Mouse (Mus musculus) heart, postnatal 0 days (tissue): Measurements from ENCODE around the gene D630039A03Rik. TPM values are rescaled to one million over a fixed set of nuclear protein-coding genes. Genes with fewer than 3 reads are reported as not detected.
A peak's percentile ranks its signal among the peaks of the same experiment; 100 is the strongest.
"Not testable (repeated sequence)": the region's sequence is repeated elsewhere in the genome, so short reads cannot be mapped to it uniquely, and the experiment has no call there.

ENCODE experiments used
- ATAC-seq: fragments of 200-750 bp; cut with Nextera tagmentation; 2 replicates; pipeline ENCODE4 v1.8.0; 2017; ENCODE audit warnings: low read depth, moderate number of reproducible peaks, moderate library complexity; ENCODE audit not compliant: insufficient read depth
- DNase-seq: peaks from one replicate; pipeline ENCODE4 v3.0.0-alpha.2; 2016; ENCODE audit warnings: low spot score
- H3K27ac ChIP-seq: fragments of 300-500 bp; sonication (generic); 2 replicates; pipeline ENCODE4 v1.5.1; 2014; ENCODE audit warnings: low read depth, mild to moderate bottlenecking
- H3K27me3 ChIP-seq: fragments of 300-500 bp; sonication (generic); 2 replicates; pipeline ENCODE4 v1.6.1; 2014; ENCODE audit warnings: low read length, mixed read lengths; ENCODE audit not compliant: control insufficient read depth, insufficient read depth
- H3K36me3 ChIP-seq: fragments of 300-500 bp; sonication (generic); replicated peaks from 2 replicates; pipeline ENCODE4 v1.6.1; 2014; ENCODE audit warnings: low read length, mixed read lengths; ENCODE audit not compliant: control insufficient read depth, insufficient read depth
- H3K4me1 ChIP-seq: fragments of 300-500 bp; sonication (generic); 2 replicates; pipeline ENCODE4 v1.6.1; 2014; ENCODE audit warnings: antibody characterized with exemption; ENCODE audit not compliant: control insufficient read depth, insufficient read depth
- H3K4me2 ChIP-seq: fragments of 300-500 bp; sonication (generic); 2 replicates; pipeline ENCODE4 v1.6.1; 2014; ENCODE audit warnings: low read depth, mild to moderate bottlenecking, low read length, moderate library complexity
- H3K4me3 ChIP-seq: fragments of 300-500 bp; sonication (generic); 2 replicates; pipeline ENCODE4 v1.5.1; 2014; ENCODE audit warnings: low read depth, low read length
- H3K9ac ChIP-seq: fragments of 300-500 bp; sonication (generic); replicated peaks from 2 replicates; pipeline ENCODE4 v1.6.1; 2014; ENCODE audit warnings: low read depth, low read length, mixed read lengths
- H3K9me3 ChIP-seq: fragments of 300-500 bp; sonication (generic); replicated peaks from 2 replicates; pipeline ENCODE4 v1.6.1; 2016; ENCODE audit warnings: low read length; ENCODE audit not compliant: control insufficient read depth
- CTCF ChIP-seq: IDR thresholded peaks from 2 replicates; pipeline ENCODE4 v1.5.1; 2016; ENCODE audit warnings: antibody characterized with exemption, control low read depth, low read depth
- EP300 ChIP-seq: IDR thresholded peaks from 2 replicates; pipeline ENCODE4 v1.6.1; 2016; ENCODE audit warnings: antibody characterized with exemption, low read depth
- WGBS: fragments of 180-500 bp; shearing (Covaris S2); extraction: QIAGEN DNeasy Blood & Tissue Kit; methylation state at CpG from one replicate; pipeline ENCODE4 v1.1.7; 2014; 5-methylcytosine and 5-hydroxymethylcytosine counted together
- polyA plus RNA-seq: library from polyadenylated mRNA; unstranded; fragments of >200 nt; fragmentation: Nextera tagmentation; extraction: Ambion mirVana; gene quantifications from 2 replicates; pipeline ENCODE4 v1.2.1, GENCODE M21; 2015
- total RNA-seq: library from RNA; depleted of rRNA; stranded (reverse); fragments of >200 nt; gene quantifications from 2 replicates; pipeline ENCODE4 v1.2.3, GENCODE M21; 2014; ENCODE audit warnings: low replicate concordance

Gene D630039A03Rik
- total and polyA plus RNA-seq, 2 experiments from 2014 or later: 0.08 TPM; not detected in 1

DNA sequence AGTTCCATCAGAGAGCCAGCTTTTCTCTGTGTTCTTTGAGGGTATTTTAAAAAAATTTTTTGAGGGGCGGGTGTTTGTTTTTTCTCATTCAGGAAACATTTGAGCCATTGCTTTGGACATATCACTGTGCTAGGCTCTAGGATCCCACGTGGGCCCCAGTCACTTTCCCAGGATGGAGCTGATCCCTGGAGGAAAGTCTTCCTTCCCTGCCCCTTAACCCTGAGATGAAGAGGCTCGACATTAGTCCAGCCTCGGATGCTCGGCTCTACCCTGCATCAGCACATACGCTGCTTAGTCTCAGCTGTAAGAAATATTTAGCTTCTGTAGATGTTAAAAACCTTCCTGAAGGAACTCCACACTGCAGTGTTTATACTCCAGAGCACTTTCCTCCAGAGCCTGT lies 20.2 kb downstream of the D630039A03Rik start:
- Histone ChIP-seq H3K9ac (no peak overlapping the region), H3K4me2 (no peak overlapping the region), H3K27ac (0 out of 2 replicates have a peak overlapping the region, but pooled peaks have one; percentile 1), H3K4me1 (no peaks in the 10 kb centered on the region), H3K36me3 (peaks cover 38% of the 10 kb centered on the region), H3K4me3 (no peak overlapping the region), H3K9me3 (no peaks in the 10 kb centered on the region), H3K27me3 (no peaks in the 10 kb centered on the region)
- TF ChIP-seq CTCF: no peak
- no peak for TF ChIP-seq EP300
- WGBS: 66% methylated on average over 6 of the region's 6 CpGs
- DNase-seq (no peak), ATAC-seq (no peak)

DNA sequence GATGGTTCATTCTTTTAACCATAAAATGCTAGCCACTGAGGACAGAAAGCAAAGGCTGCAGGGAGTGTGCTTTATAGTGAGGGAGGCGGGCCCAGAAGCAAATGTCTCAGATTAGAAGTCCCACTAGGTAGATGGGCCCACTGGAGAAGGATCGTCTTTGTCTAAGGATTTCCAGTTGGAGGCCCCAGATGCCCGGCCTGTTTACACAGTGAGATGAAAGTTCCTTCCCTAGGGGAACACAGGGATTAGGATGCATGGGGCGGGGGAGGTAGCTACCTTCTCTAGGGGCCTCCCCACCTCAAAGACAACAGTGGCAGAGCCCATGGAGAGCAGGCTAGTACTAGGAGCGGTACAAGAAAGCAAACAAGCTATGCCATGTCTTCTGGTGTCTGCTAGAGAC lies 21.0 kb downstream of the D630039A03Rik start:
- no peaks in the 10 kb centered on the region for H3K27me3 ChIP-seq
- TF ChIP-seq CTCF: no peak
- TF ChIP-seq EP300: no peak
- WGBS: 57% methylated on average over 5 of the region's 5 CpGs
- peaks cover 38% of the 10 kb centered on the region for H3K36me3 ChIP-seq
- ATAC-seq (no peak), DNase-seq (no peak)
- H3K4me3 ChIP-seq: no peak overlapping the region
- H3K27ac ChIP-seq: peak overlapping the region; percentile 1; the same call in 1 of the 2 replicates
- no peak overlapping the region for H3K4me2 ChIP-seq
- H3K9ac ChIP-seq: no peak overlapping the region
- no peaks in the 10 kb centered on the region for H3K9me3 ChIP-seq
- H3K4me1 ChIP-seq: no peaks in the 10 kb centered on the region

DNA sequence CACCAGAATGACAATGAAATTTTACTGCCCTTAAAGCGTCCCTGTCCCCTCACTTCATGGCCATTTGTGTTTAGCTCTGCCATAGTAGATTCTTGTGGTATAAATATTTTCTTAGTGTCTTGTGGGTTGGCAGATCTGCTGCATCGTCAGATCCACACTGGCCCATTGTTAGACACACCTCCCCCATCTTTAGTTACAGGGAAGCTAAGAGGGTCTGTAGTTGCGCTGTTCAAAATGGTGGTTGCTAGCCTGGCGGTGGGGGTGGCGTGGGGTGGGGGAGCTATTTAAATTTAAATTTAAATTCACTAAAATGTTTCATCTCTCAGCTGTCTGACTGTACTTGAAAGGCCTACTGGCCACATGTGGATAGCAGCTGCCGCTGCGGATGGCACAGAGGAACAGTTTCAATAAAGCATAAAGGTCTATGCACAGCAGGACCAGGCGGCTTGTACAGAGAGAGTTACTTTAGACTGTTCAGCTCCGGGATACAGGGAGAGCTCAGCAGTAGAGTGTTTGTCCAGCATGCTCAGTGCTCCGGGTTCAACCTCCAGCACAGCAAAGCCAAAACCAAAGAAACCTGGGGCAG lies 24.0 kb downstream of the D630039A03Rik start:
- DNase-seq (no peak), ATAC-seq (no peak)
- H3K9me3 ChIP-seq: no peaks in the 10 kb centered on the region
- WGBS: 87% methylated on average over 10 of the region's 10 CpGs
- no peaks in the 10 kb centered on the region for H3K27me3 ChIP-seq
- no peak overlapping the region for H3K4me2 ChIP-seq
- H3K27ac ChIP-seq: no peak overlapping the region
- H3K36me3 ChIP-seq: peaks cover 31% of the 10 kb centered on the region
- no peak overlapping the region for H3K4me3 ChIP-seq
- H3K4me1 ChIP-seq: no peaks in the 10 kb centered on the region
- no peak overlapping the region for H3K9ac ChIP-seq
- TF ChIP-seq EP300 (no peak), CTCF (no peak)

DNA sequence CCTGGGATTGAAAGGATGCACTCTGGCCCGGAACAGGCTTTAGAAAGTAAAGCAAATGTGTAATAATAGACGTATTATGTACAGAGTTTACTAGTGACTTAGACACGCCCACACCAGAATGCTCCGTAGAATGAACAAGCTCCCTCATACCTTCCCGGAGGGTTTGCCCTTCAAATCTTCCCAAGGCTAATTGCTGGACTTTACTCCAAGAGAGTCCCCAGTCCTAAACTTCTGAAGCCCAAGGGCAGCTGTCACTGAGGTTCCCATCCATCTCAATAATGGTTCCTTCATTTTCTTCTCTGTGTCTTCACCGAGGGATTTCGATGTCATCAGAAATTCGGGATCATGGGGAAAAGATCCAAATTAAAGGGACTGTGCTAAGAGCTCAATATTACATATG lies 26.3 kb downstream of the D630039A03Rik start:
- Histone ChIP-seq H3K9me3 (no peaks in the 10 kb centered on the region), H3K4me1 (peaks cover 15% of the 10 kb centered on the region), H3K4me2 (no peak overlapping the region), H3K36me3 (peaks cover 28% of the 10 kb centered on the region), H3K4me3 (no peak overlapping the region), H3K9ac (no peak overlapping the region), H3K27ac (no peak overlapping the region), H3K27me3 (no peaks in the 10 kb centered on the region)
- no peak for DNase-seq
- 82% methylated on average over 8 of the region's 8 CpGs for WGBS
- no peak for ATAC-seq
- TF ChIP-seq EP300: no peak
- no peak for TF ChIP-seq CTCF

DNA sequence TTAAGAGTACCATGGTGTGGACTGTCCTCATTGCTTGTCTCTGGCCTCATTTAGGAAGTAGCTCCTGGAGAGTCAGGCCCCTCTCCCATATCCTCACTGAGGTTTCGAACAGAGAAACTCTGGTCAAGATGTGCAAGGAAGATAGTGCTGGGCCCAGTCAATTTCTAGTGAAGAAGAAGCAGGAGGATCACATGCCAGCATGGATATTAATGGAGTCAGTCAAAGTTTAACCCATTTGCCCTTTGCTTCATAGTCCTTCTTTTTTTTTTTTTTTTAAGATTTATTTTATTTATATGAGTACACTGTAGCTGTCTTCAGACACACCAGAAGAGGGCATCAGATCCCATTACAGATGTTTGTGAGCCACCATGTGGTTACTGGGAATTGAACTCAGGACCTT lies 27.1 kb downstream of the D630039A03Rik start:
- not testable (repeated sequence) for H3K9me3 ChIP-seq
- H3K4me1 ChIP-seq: peaks cover 23% of the 10 kb centered on the region
- 96% methylated on average over 1 of the region's 1 CpGs for WGBS

DNA sequence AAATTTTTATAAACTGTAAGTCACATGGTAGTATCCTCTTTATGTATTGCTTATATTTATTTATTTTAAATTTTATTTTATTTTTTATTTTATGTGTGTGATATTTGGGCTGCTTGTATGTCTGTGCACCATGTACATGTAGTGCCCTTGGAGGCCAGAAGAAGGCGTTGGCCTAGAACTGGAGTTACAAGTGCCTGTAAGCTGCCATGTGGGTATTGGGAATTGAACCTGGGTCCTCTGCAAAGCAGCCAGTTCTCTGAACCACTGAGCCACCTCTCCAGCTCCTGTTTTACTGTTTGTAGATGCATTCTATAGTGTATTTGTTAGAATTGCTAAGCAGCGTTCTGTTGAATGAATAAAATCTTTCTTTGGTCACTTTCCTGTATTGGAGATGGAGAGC lies 27.9 kb downstream of the D630039A03Rik start:
- Histone ChIP-seq H3K9me3 (no peaks in the 10 kb centered on the region), H3K27me3 (no peaks in the 10 kb centered on the region), H3K4me3 (no peak overlapping the region), H3K36me3 (peaks cover 14% of the 10 kb centered on the region), H3K4me2 (no peak overlapping the region), H3K9ac (no peak overlapping the region), H3K27ac (no peak overlapping the region), H3K4me1 (peaks cover 29% of the 10 kb centered on the region)
- ATAC-seq (no peak), DNase-seq (no peak)
- 88% methylated on average over 2 of the region's 2 CpGs for WGBS
- no peak for TF ChIP-seq CTCF
- no peak for TF ChIP-seq EP300

More for the DNA sequence above, 27.1 kb downstream of the D630039A03Rik start:
- peaks cover 22% of the 10 kb centered on the region for H3K36me3 ChIP-seq
- not testable (repeated sequence) for ATAC-seq, DNase-seq, H3K4me3 ChIP-seq, H3K9ac ChIP-seq, H3K27me3 ChIP-seq, H3K4me2 ChIP-seq, H3K27ac ChIP-seq
